Mouse (Mus musculus) ES-Bruce4 (cell line): Measurements from ENCODE around the gene Cenpj. TPM values are rescaled to one million over a fixed set of nuclear protein-coding genes. Genes with fewer than 3 reads are reported as not detected.

ENCODE experiments used
- H3K27ac ChIP-seq: 2 replicates; pipeline ENCODE4 v1.5.1; 2012; ENCODE audit warnings: low read length, inconsistent platforms; ENCODE audit not compliant: insufficient read depth
- H3K27me3 ChIP-seq: 2 replicates; pipeline ENCODE4 v1.6.1; 2012; ENCODE audit warnings: mild to moderate bottlenecking, low read length, inconsistent platforms; ENCODE audit not compliant: control insufficient read depth, poor library complexity, insufficient read depth, severe bottlenecking
- H3K36me3 ChIP-seq: 2 replicates; pipeline ENCODE4 v1.6.1; 2012; ENCODE audit warnings: inconsistent platforms, mild to moderate bottlenecking, low read length, moderate library complexity; ENCODE audit not compliant: control insufficient read depth, poor library complexity, insufficient read depth, severe bottlenecking
- H3K4me1 ChIP-seq: one replicate; pipeline ENCODE4 v1.8.1; 2011; ENCODE audit warnings: low read length; ENCODE audit not compliant: control insufficient read depth, insufficient read depth
- H3K4me3 ChIP-seq: 2 replicates; pipeline ENCODE4 v1.5.1; 2011; ENCODE audit warnings: low read depth, mild to moderate bottlenecking, low read length
- H3K9ac ChIP-seq: 2 replicates; pipeline ENCODE4 v1.6.1; 2012; ENCODE audit warnings: low read depth, mild to moderate bottlenecking, inconsistent platforms; ENCODE audit not compliant: poor library complexity, severe bottlenecking
- H3K9me3 ChIP-seq: replicated peaks from 2 replicates; pipeline ENCODE4 v1.6.1; 2012; ENCODE audit warnings: mild to moderate bottlenecking, low read length, inconsistent platforms; ENCODE audit not compliant: control insufficient read depth, poor library complexity, insufficient read depth, severe bottlenecking
- CTCF ChIP-seq: IDR thresholded peaks from one replicate; pipeline ENCODE4 v1.8.1; 2011; ENCODE audit warnings: low read depth, low read length
- EP300 ChIP-seq: IDR thresholded peaks from 2 replicates; pipeline ENCODE4 v1.6.1; 2011; ENCODE audit warnings: low read depth, low read length; ENCODE audit not compliant: insufficient read depth
- POLR2A ChIP-seq: IDR thresholded peaks from one replicate; pipeline ENCODE4 v1.8.1; 2011; ENCODE audit warnings: low read length; ENCODE audit not compliant: insufficient read depth
- polyA plus RNA-seq: library from polyadenylated mRNA; stranded (reverse); fragments of >200 nt; gene quantifications from 2 replicates; pipeline ENCODE4 v1.2.4, GENCODE M21; 2011; ENCODE audit warnings: low read depth; ENCODE audit not compliant: missing spikeins, insufficient read depth, insufficient read length

The Cenpj gene
- polyA plus RNA-seq, 1 experiment: 18.5 TPM

GRCm38 (mm10) chr14:56602069-56602468 lies 26.8 kb upstream of the Cenpj start:
- H3K4me1 ChIP-seq: no peaks in the 10 kb centered on the region
- no peak overlapping the region for H3K4me3 ChIP-seq
- no peaks in the 10 kb centered on the region for H3K9me3 ChIP-seq
- H3K36me3 ChIP-seq: no peaks in the 10 kb centered on the region
- TF ChIP-seq POLR2A (no peak), EP300 (no peak), CTCF (no peak)
- no peak overlapping the region for H3K27ac ChIP-seq
- no peaks in the 10 kb centered on the region for H3K27me3 ChIP-seq
- no peak overlapping the region for H3K9ac ChIP-seq

GRCm38 (mm10) chr14:56598759-56599158 lies 23.5 kb upstream of the Cenpj start:
- Histone ChIP-seq H3K36me3 (no peaks in the 10 kb centered on the region), H3K9ac (no peak overlapping the region), H3K27ac (no peak overlapping the region), H3K4me1 (no peaks in the 10 kb centered on the region), H3K9me3 (no peaks in the 10 kb centered on the region), H3K4me3 (no peak overlapping the region), H3K27me3 (no peaks in the 10 kb centered on the region)
- TF ChIP-seq POLR2A (no peak), EP300 (no peak), CTCF (peak; percentile 90)

- Histone ChIP-seq H3K4me3 (no peak overlapping the region), H3K36me3 (no peaks in the 10 kb centered on the region), H3K27ac (no peak overlapping the region), H3K4me1 (no peaks in the 10 kb centered on the region), H3K27me3 (no peaks in the 10 kb centered on the region), H3K9ac (no peak overlapping the region), H3K9me3 (no peaks in the 10 kb centered on the region)
- TF ChIP-seq POLR2A (no peak), CTCF (no peak), EP300 (no peak)
Observed at GRCm38 (mm10) chr14:56594811-56595210, 19.6 kb upstream of the Cenpj start.

- no peak for TF ChIP-seq POLR2A
- TF ChIP-seq EP300: no peak
- no peak for TF ChIP-seq CTCF
- Histone ChIP-seq H3K4me3 (no peak overlapping the region), H3K9me3 (no peaks in the 10 kb centered on the region), H3K27ac (no peak overlapping the region), H3K4me1 (no peaks in the 10 kb centered on the region), H3K27me3 (no peaks in the 10 kb centered on the region), H3K36me3 (no peaks in the 10 kb centered on the region), H3K9ac (no peak overlapping the region)
Observed at GRCm38 (mm10) chr14:56592191-56592590, 17.0 kb upstream of the Cenpj start.

- no peak overlapping the region for H3K27ac ChIP-seq
- no peaks in the 10 kb centered on the region for H3K36me3 ChIP-seq
- H3K27me3 ChIP-seq: no peaks in the 10 kb centered on the region
- no peak overlapping the region for H3K4me3 ChIP-seq
- H3K4me1 ChIP-seq: peaks cover 2% of the 10 kb centered on the region
- TF ChIP-seq EP300 (no peak), CTCF (no peak), POLR2A (no peak)
- H3K9ac ChIP-seq: no peak overlapping the region
- no peaks in the 10 kb centered on the region for H3K9me3 ChIP-seq
Observed at GRCm38 (mm10) chr14:56582294-56582693, 7.1 kb upstream of the Cenpj start.

- Histone ChIP-seq H3K9me3 (no peaks in the 10 kb centered on the region), H3K27me3 (no peaks in the 10 kb centered on the region)
- TF ChIP-seq EP300 (no peak), POLR2A (no peak), CTCF (no peak)
Observed at GRCm38 (mm10) chr14:56581117-56581516, 5.9 kb upstream of the Cenpj start.

More at GRCm38 (mm10) chr14:56581117-56581516, 5.9 kb upstream of the Cenpj start:
- no peak overlapping the region for H3K27ac ChIP-seq
- no peaks in the 10 kb centered on the region for H3K36me3 ChIP-seq
- H3K4me3 ChIP-seq: no peak overlapping the region
- H3K9ac ChIP-seq: no peak overlapping the region
- peaks cover 2% of the 10 kb centered on the region for H3K4me1 ChIP-seq
